ENCODE assay signal across 21 mouse cellular contexts in genomic region chr9:79805426-79805825, GRCm38 (mm10).
"Had no signal": no experiment of that assay in that cellular context is flagged by ENCODE, and none has a peak within 500 bp of the region (broad histone marks: within the 10 kb centered on the region; RNA-seq: fewer than 3 reads in every experiment).

No protein-coding gene starts in this region.

- H3K27ac ChIP-seq: heart, adult 2 months; heart, embryonic 13.5 days; heart, embryonic 15.5 days; hindbrain, embryonic 13.5 days; hindbrain, embryonic 15.5 days; hindbrain, postnatal 0 days; limb, embryonic 13.5 days; limb, embryonic 15.5 days; liver, embryonic 12.5 days; liver, embryonic 14.5 days had no signal

- H3K9ac ChIP-seq: forebrain, postnatal 0 days; heart, embryonic 13.5 days; heart, embryonic 15.5 days; hindbrain, embryonic 13.5 days; hindbrain, embryonic 15.5 days; limb, embryonic 13.5 days; limb, embryonic 15.5 days; liver, embryonic 12.5 days; liver, embryonic 14.5 days had no signal

- H3K4me2 ChIP-seq: heart, embryonic 11.5 days; heart, embryonic 13.5 days; heart, embryonic 15.5 days; hindbrain, embryonic 13.5 days; hindbrain, embryonic 15.5 days; limb, embryonic 13.5 days; limb, embryonic 15.5 days; liver, embryonic 12.5 days had no signal

- H3K36me3 ChIP-seq: heart, embryonic 15.5 days; hindbrain, embryonic 13.5 days; hindbrain, embryonic 15.5 days; limb, embryonic 13.5 days; limb, embryonic 15.5 days; liver, embryonic 12.5 days had no signal

- H3K9me3 ChIP-seq: heart, embryonic 13.5 days; heart, embryonic 15.5 days; hindbrain, embryonic 13.5 days; hindbrain, embryonic 15.5 days; limb, embryonic 13.5 days; limb, embryonic 15.5 days; liver, embryonic 12.5 days had no signal

- H3K4me1 ChIP-seq: hindbrain, embryonic 13.5 days; hindbrain, embryonic 15.5 days had no signal

- H3K4me3 ChIP-seq: heart, adult 2 months; heart, embryonic 13.5 days; heart, embryonic 15.5 days; hindbrain, embryonic 13.5 days; hindbrain, embryonic 15.5 days; limb, embryonic 13.5 days; limb, embryonic 15.5 days; liver, embryonic 12.5 days had no signal

- ATAC-seq: forebrain, postnatal 0 days; hindbrain, postnatal 0 days; intestine, embryonic 16.5 days; liver, embryonic 12.5 days had no signal

- DNase-seq: forebrain, postnatal 0 days; gastrocnemius, postnatal 14 days; gastrocnemius, postnatal 36 days; heart, adult 11 months; heart, adult 2 months; heart, postnatal 14 days; heart, postnatal 36 days; layer of hippocampus, adult 9-11 months; layer of hippocampus, postnatal 36 days; left cerebral cortex, postnatal 4 days had no signal

- H3K27me3 ChIP-seq: heart, embryonic 13.5 days; heart, embryonic 15.5 days; hindbrain, embryonic 13.5 days; hindbrain, embryonic 15.5 days; limb, embryonic 13.5 days; limb, embryonic 15.5 days; liver, embryonic 12.5 days had no signal
